28 mouse cellular contexts compared by ENCODE assay signal in the genomic region with DNA sequence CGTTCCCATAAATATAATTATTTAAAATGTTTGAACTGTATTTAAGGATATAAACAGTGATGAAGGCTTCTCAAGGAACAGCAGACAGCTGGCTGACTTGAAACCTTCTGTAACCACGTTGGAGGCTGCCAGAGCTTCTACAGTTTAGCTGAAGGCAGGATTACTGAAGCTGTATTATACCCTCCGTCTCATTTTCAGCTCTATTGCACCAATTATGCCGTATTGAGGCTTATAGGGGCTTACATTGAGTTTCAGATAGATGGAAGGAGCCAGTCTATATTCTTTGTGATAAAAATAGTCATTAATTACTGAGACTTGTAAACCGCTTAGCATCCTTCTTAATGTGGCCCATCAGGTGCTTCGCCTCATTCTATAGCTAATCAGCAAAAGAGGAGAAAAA.
DNase-seq lines count a peak whose midpoint lies in the region; ATAC-seq and TF ChIP-seq lines count a peak whose summit lies in the region.
"Had no signal": no experiment of that assay in that cellular context is flagged by ENCODE, and none has a peak within 500 bp of the region (broad histone marks: within the 10 kb centered on the region; RNA-seq: fewer than 3 reads in every experiment).

No protein-coding gene starts in this region.

- H3K4me2 ChIP-seq in midbrain, embryonic 14.5 days (ENCODE audit: low read length) = no peak overlapping the region
- no peak overlapping the region for H3K4me2 ChIP-seq in midbrain, embryonic 11.5 days
- no peak overlapping the region for H3K4me2 ChIP-seq in forebrain, embryonic 12.5 days
- H3K4me2 ChIP-seq in forebrain, postnatal 0 days (ENCODE audit: low read depth) = no peak overlapping the region
- H3K4me2 ChIP-seq: heart, embryonic 11.5 days; hindbrain, embryonic 13.5 days; limb, embryonic 13.5 days; liver, embryonic 12.5 days; midbrain, embryonic 12.5 days; neural tube, embryonic 13.5 days had no signal

- H3K9me3 ChIP-seq in midbrain, embryonic 14.5 days (ENCODE audit: control insufficient read depth, low read length) = no peaks in the 10 kb centered on the region
- H3K9me3 ChIP-seq in midbrain, embryonic 11.5 days (ENCODE audit: control insufficient read depth, low read length) = no peaks in the 10 kb centered on the region
- no peaks in the 10 kb centered on the region for H3K9me3 ChIP-seq in forebrain, embryonic 12.5 days
- no peaks in the 10 kb centered on the region for H3K9me3 ChIP-seq in forebrain, postnatal 0 days (ENCODE audit: low read length)
- H3K9me3 ChIP-seq in limb, embryonic 10.5 days (replicated peaks) = no peaks in the 10 kb centered on the region
- H3K9me3 ChIP-seq: hindbrain, embryonic 13.5 days; limb, embryonic 13.5 days; liver, embryonic 12.5 days; midbrain, embryonic 12.5 days; neural tube, embryonic 13.5 days had no signal

- H3K27me3 ChIP-seq in midbrain, embryonic 14.5 days (ENCODE audit: control insufficient read depth, insufficient read depth, low read length) = no peaks in the 10 kb centered on the region
- H3K27me3 ChIP-seq in midbrain, embryonic 11.5 days (ENCODE audit: control insufficient read depth, insufficient read depth, low read length) = no peaks in the 10 kb centered on the region
- no peaks in the 10 kb centered on the region for H3K27me3 ChIP-seq in forebrain, embryonic 12.5 days
- no peaks in the 10 kb centered on the region for H3K27me3 ChIP-seq in forebrain, postnatal 0 days (ENCODE audit: insufficient read depth, low read length)
- no peaks in the 10 kb centered on the region for H3K27me3 ChIP-seq in limb, embryonic 10.5 days (ENCODE audit: low read depth, poor library complexity, severe bottlenecking)
- H3K27me3 ChIP-seq: hindbrain, embryonic 13.5 days; limb, embryonic 13.5 days; liver, embryonic 12.5 days; midbrain, embryonic 12.5 days; neural tube, embryonic 13.5 days; Patski had no signal

- H3K9ac ChIP-seq in midbrain, embryonic 14.5 days (replicated peaks; ENCODE audit: low read length) = no peak overlapping the region
- no peak overlapping the region for H3K9ac ChIP-seq in midbrain, embryonic 11.5 days (ENCODE audit: low read length)
- no peak overlapping the region for H3K9ac ChIP-seq in forebrain, embryonic 12.5 days
- no peak overlapping the region for H3K9ac ChIP-seq in forebrain, postnatal 0 days
- H3K9ac ChIP-seq: hindbrain, embryonic 13.5 days; limb, embryonic 13.5 days; liver, embryonic 12.5 days; liver, postnatal 0 days; midbrain, embryonic 12.5 days; neural tube, embryonic 13.5 days had no signal

- H3K4me3 ChIP-seq in midbrain, embryonic 14.5 days (replicated peaks; ENCODE audit: low read depth, low read length) = no peak overlapping the region
- H3K4me3 ChIP-seq in midbrain, embryonic 11.5 days (ENCODE audit: low read depth, low read length) = no peak overlapping the region
- H3K4me3 ChIP-seq in forebrain, embryonic 12.5 days (replicated peaks) = no peak overlapping the region
- H3K4me3 ChIP-seq in forebrain, postnatal 0 days (ENCODE audit: low read depth, low read length) = no peak overlapping the region
- no peak overlapping the region for H3K4me3 ChIP-seq in limb, embryonic 10.5 days
- H3K4me3 ChIP-seq: hindbrain, embryonic 13.5 days; left cerebral cortex, adult 2 months; limb, embryonic 13.5 days; liver, embryonic 12.5 days; midbrain, embryonic 12.5 days; neural tube, embryonic 13.5 days had no signal

- H3K27ac ChIP-seq in midbrain, embryonic 14.5 days (replicated peaks; ENCODE audit: low read depth, low read length) = no peak overlapping the region
- H3K27ac ChIP-seq in midbrain, embryonic 11.5 days (ENCODE audit: low read depth, low read length) = no peak overlapping the region
- peak overlapping the region; percentile 31; the same call in 1 of the 2 replicates for H3K27ac ChIP-seq in forebrain, embryonic 12.5 days
- H3K27ac ChIP-seq in forebrain, postnatal 0 days (ENCODE audit: low read depth, low read length) = no peak overlapping the region
- no peak overlapping the region for H3K27ac ChIP-seq in limb, embryonic 10.5 days
- H3K27ac ChIP-seq: hindbrain, embryonic 13.5 days; left cerebral cortex, adult 2 months; limb, embryonic 13.5 days; liver, embryonic 12.5 days; midbrain, embryonic 12.5 days; neural tube, embryonic 13.5 days; stomach, postnatal 0 days had no signal

- no peak for ATAC-seq in midbrain, embryonic 14.5 days (ENCODE audit: low FRiP score, low TSS enrichment)
- no peak for ATAC-seq in midbrain, embryonic 11.5 days (ENCODE audit: low FRiP score)
- ATAC-seq in forebrain, embryonic 12.5 days (ENCODE audit: low FRiP score) = peak; percentile 85; the same call in 1 of the 2 replicates
- ATAC-seq in forebrain, postnatal 0 days = peak; percentile 54
- ATAC-seq: intestine, embryonic 16.5 days; liver, embryonic 12.5 days; liver, postnatal 0 days; Patski had no signal

- H3K4me1 ChIP-seq in midbrain, embryonic 14.5 days (ENCODE audit: control insufficient read depth, insufficient read depth, low read length) = no peaks in the 10 kb centered on the region
- H3K4me1 ChIP-seq in midbrain, embryonic 11.5 days (ENCODE audit: control insufficient read depth, insufficient read depth, low read length) = no peaks in the 10 kb centered on the region
- H3K4me1 ChIP-seq in forebrain, embryonic 12.5 days = peaks cover 4% of the 10 kb centered on the region; the same call in 1 of the 2 replicates
- peaks cover 6% of the 10 kb centered on the region; the same call in 1 of the 2 replicates for H3K4me1 ChIP-seq in forebrain, postnatal 0 days (ENCODE audit: insufficient read depth)
- H3K4me1 ChIP-seq in limb, embryonic 10.5 days = no peaks in the 10 kb centered on the region
- H3K4me1 ChIP-seq: hindbrain, embryonic 13.5 days; limb, embryonic 13.5 days; liver, embryonic 12.5 days; midbrain, embryonic 12.5 days; neural tube, embryonic 13.5 days had no signal

- no peak for TF ChIP-seq CTCF in forebrain, postnatal 0 days (IDR thresholded peaks at IDR 0.05; ENCODE audit: low read depth)

- H3K36me3 ChIP-seq in midbrain, embryonic 14.5 days (ENCODE audit: control insufficient read depth, insufficient read depth, low read length) = no peaks in the 10 kb centered on the region
- H3K36me3 ChIP-seq in midbrain, embryonic 11.5 days (ENCODE audit: control insufficient read depth, insufficient read depth, low read length) = no peaks in the 10 kb centered on the region
- H3K36me3 ChIP-seq in forebrain, embryonic 12.5 days (replicated peaks) = no peaks in the 10 kb centered on the region
- no peaks in the 10 kb centered on the region for H3K36me3 ChIP-seq in forebrain, postnatal 0 days (ENCODE audit: insufficient read depth)
- H3K36me3 ChIP-seq in limb, embryonic 10.5 days = no peaks in the 10 kb centered on the region
- H3K36me3 ChIP-seq: hindbrain, embryonic 13.5 days; limb, embryonic 13.5 days; liver, embryonic 12.5 days; midbrain, embryonic 12.5 days; neural tube, embryonic 13.5 days had no signal

- peak; percentile 31 for DNase-seq in midbrain, embryonic 14.5 days
- no peak for DNase-seq in midbrain, embryonic 11.5 days (ENCODE audit: low spot score, missing footprints)
- peak; percentile 29 for DNase-seq in forebrain, postnatal 0 days
- DNase-seq in layer of hippocampus, adult 9-10 months (ENCODE audit: low spot score) = no peak
- no peak for DNase-seq in limb, embryonic 10.5 days (ENCODE audit: low spot score)
- no peak for DNase-seq in thymus, adult 18-20 months
- DNase-seq: adrenal gland, postnatal 14 days; cerebellum, adult 18-20 months; cerebellum, postnatal 10 days; gastrocnemius, postnatal 14 days; heart, postnatal 4 days; kidney, adult 8-10 months; kidney, postnatal 14 days; liver, postnatal 0 days; lung, postnatal 36 days; right cerebral cortex, postnatal 4 days; thymus, postnatal 4 days had no signal

- WGBS in midbrain, embryonic 14.5 days = 76% methylated on average over 6 of the region's 6 CpGs
- 64% methylated on average over 6 of the region's 6 CpGs for WGBS in midbrain, embryonic 11.5 days
- 30% methylated on average over 6 of the region's 6 CpGs for WGBS in forebrain, embryonic 12.5 days
- 16% methylated on average over 6 of the region's 6 CpGs for WGBS in forebrain, postnatal 0 days
- WGBS in limb, embryonic 10.5 days = 92% methylated on average over 6 of the region's 6 CpGs

Comparison
In these comparisons a context has a peak if more than half of its experiments do, and no peak if none do; other contexts are left out.
1. DNase-seq: peak in midbrain, embryonic 14.5 days (single experiment) and forebrain, postnatal 0 days (single experiment); none in midbrain, embryonic 11.5 days (single experiment), layer of hippocampus, adult 9-10 months (single experiment), limb, embryonic 10.5 days (single experiment) and thymus, adult 18-20 months (0 of 2).
2. ATAC-seq: peak in forebrain, embryonic 12.5 days (single experiment) and forebrain, postnatal 0 days (single experiment); none in midbrain, embryonic 14.5 days (single experiment) and midbrain, embryonic 11.5 days (single experiment).